Mouse (Mus musculus): ENCODE measurements around the gene Skint8. TPM values are rescaled to one million over a fixed set of nuclear protein-coding genes. Genes with fewer than 3 reads are reported as not detected.
"Not testable (repeated sequence)": the region's sequence is repeated elsewhere in the genome, so short reads cannot be mapped to it uniquely, and the experiment has no call there.

Gene Skint8
- total RNA-seq (2015; ENCODE audit: low replicate concordance) (not detected in 2 replicates), total RNA-seq (2017; ENCODE audit: low replicate concordance) (not detected in 2 replicates)

- no peak for ATAC-seq (replicated peaks; ENCODE audit: low FRiP score, poor library complexity, severe bottlenecking)
Observed at GRCm38 (mm10) chr4:111919092-111919491, at the start of gene Skint8. Skint8 (plus strand) TSS chr4:111919392.

- no peak for ATAC-seq (replicated peaks; ENCODE audit: low FRiP score, poor library complexity, severe bottlenecking)
Observed at GRCm38 (mm10) chr4:111880112-111880875, 38.9 kb upstream of the Skint8 start.

- ATAC-seq (replicated peaks; ENCODE audit: low FRiP score, poor library complexity, severe bottlenecking): no peak
Observed at GRCm38 (mm10) chr4:111883543-111883942, 35.6 kb upstream of the Skint8 start.

- ATAC-seq (replicated peaks; ENCODE audit: low FRiP score, poor library complexity, severe bottlenecking): peak; percentile 63
Observed at GRCm38 (mm10) chr4:111886018-111886417, 33.2 kb upstream of the Skint8 start.

- ATAC-seq (replicated peaks; ENCODE audit: low FRiP score, poor library complexity, severe bottlenecking): peak; percentile 62; the same call in 1 of the 2 replicates
Observed at GRCm38 (mm10) chr4:111886607-111887006, 32.6 kb upstream of the Skint8 start.

GRCm38 (mm10) chr4:111892138-111892537 lies 27.1 kb upstream of the Skint8 start:
- ATAC-seq (replicated peaks; ENCODE audit: low FRiP score, poor library complexity, severe bottlenecking): no peak

- no peak for ATAC-seq (replicated peaks; ENCODE audit: low FRiP score, poor library complexity, severe bottlenecking)
Observed at GRCm38 (mm10) chr4:111897755-111898154, 21.4 kb upstream of the Skint8 start.

GRCm38 (mm10) chr4:111898566-111898965 lies 20.6 kb upstream of the Skint8 start:
- ATAC-seq (replicated peaks; ENCODE audit: low FRiP score, poor library complexity, severe bottlenecking): no peak

GRCm38 (mm10) chr4:111900491-111900890 lies 18.7 kb upstream of the Skint8 start:
- ATAC-seq (replicated peaks; ENCODE audit: low FRiP score, poor library complexity, severe bottlenecking): not testable (repeated sequence)

- no peak for ATAC-seq (replicated peaks; ENCODE audit: low FRiP score, poor library complexity, severe bottlenecking)
Observed at GRCm38 (mm10) chr4:111901473-111901872, 17.7 kb upstream of the Skint8 start.

GRCm38 (mm10) chr4:111902775-111903174 lies 16.4 kb upstream of the Skint8 start, which contains the start of gene Slc5a9:
Slc5a9 (minus strand) TSS chr4:111902918.
- no peak for ATAC-seq (replicated peaks; ENCODE audit: low FRiP score, poor library complexity, severe bottlenecking)

GRCm38 (mm10) chr4:111907926-111908325 lies 11.3 kb upstream of the Skint8 start:
- ATAC-seq (replicated peaks; ENCODE audit: low FRiP score, poor library complexity, severe bottlenecking): no peak

GRCm38 (mm10) chr4:111961309-111961708 lies 42.1 kb downstream of the Skint8 start:
- ATAC-seq (replicated peaks; ENCODE audit: low FRiP score, poor library complexity, severe bottlenecking): no peak

GRCm38 (mm10) chr4:111963241-111963640 lies 44.0 kb downstream of the Skint8 start:
- ATAC-seq (replicated peaks; ENCODE audit: low FRiP score, poor library complexity, severe bottlenecking): not testable (repeated sequence)

GRCm38 (mm10) chr4:111963669-111964068 lies 44.5 kb downstream of the Skint8 start:
- ATAC-seq (replicated peaks; ENCODE audit: low FRiP score, poor library complexity, severe bottlenecking): no peak

GRCm38 (mm10) chr4:111972623-111973022 lies 53.4 kb downstream of the Skint8 start, which contains the start of gene Skint7:
Skint7 (plus strand) TSS chr4:111972923.
- no peak for ATAC-seq (replicated peaks; ENCODE audit: low FRiP score, poor library complexity, severe bottlenecking)

Other genes starting within 250 kb of the Skint8 start
- gene Spata6, start 199.4 kb upstream of the Skint8 start, total RNA-seq (2015; ENCODE audit: low replicate concordance): 1.9 and 4.0 TPM in 2 replicates
- 1.9 and 3.1 TPM in 2 replicates for gene Spata6, start 199.4 kb upstream of the Skint8 start, total RNA-seq (2017; ENCODE audit: low replicate concordance)
- gene Slc5a9, start 16.5 kb upstream of the Skint8 start, total RNA-seq (2015; ENCODE audit: low replicate concordance): not detected in 2 replicates
- gene Slc5a9, start 16.5 kb upstream of the Skint8 start, total RNA-seq (2017; ENCODE audit: low replicate concordance): not detected in 2 replicates
- not detected in 2 replicates for gene Skint7, start 53.5 kb downstream of the Skint8 start, total RNA-seq (2015; ENCODE audit: low replicate concordance)
- not detected in 2 replicates for gene Skint7, start 53.5 kb downstream of the Skint8 start, total RNA-seq (2017; ENCODE audit: low replicate concordance)
- not detected in 2 replicates for gene Skint1, start 86.9 kb downstream of the Skint8 start, total RNA-seq (2015; ENCODE audit: low replicate concordance)
- gene Skint1, start 86.9 kb downstream of the Skint8 start, total RNA-seq (2017; ENCODE audit: low replicate concordance): not detected in 2 replicates
- not detected in 2 replicates for gene Skint4, start 152.6 kb downstream of the Skint8 start, total RNA-seq (2015; ENCODE audit: low replicate concordance)
- not detected in 2 replicates for gene Skint4, start 152.6 kb downstream of the Skint8 start, total RNA-seq (2017; ENCODE audit: low replicate concordance)

Data from erythroblast, adult 5-6 weeks (primary cell).